Mouse (Mus musculus): Measurements from ENCODE around the gene Cdc42bpg. TPM values are rescaled to one million over a fixed set of nuclear protein-coding genes. Genes with fewer than 3 reads are reported as not detected.

Gene Cdc42bpg
- total and polyA plus RNA-seq, 3 experiments: 2.6 to 4.5 TPM; not detected in 1

DNA sequence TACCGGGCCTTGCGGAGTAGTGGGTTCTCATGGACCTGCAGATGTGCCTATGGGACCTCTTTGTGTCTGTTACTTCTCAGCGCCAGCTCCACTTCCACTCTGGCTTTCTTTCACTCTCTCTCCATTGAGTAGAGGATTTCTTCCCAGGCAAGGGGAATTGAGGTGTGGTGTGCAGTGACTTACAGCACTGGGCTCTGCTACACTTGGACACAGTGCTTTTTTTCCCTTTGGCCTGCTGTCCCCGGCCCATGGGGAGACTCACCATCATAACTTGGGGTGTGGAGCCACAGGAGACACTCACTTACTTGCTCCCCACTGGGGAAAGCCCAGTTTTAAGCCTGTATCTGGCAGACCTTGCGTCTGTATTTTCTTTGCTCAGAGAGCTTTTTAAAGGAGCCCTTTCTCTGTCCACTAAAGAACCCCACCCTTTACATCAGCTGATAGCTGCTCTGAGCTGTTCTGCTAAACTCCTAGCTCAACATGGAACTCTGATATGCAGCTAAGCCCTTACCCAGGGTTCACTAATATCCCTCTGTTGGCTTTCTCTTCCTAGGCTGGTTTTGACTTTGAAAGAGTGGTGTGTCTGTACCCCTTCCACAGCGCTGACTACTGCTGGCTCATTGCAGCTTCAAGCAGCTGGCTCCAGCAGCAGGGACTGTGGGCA, 26.6 kb upstream of the Cdc42bpg start:
- H3K4me3 ChIP-seq (ENCODE audit: control insufficient read depth in 1 of 2, insufficient read depth in 1 of 2, low read depth in 2 of 2, low read length in 2 of 2): no peak overlapping the region
- no peak for DNase-seq (ENCODE audit: low read depth, low spot score)
- H3K79me2 ChIP-seq (ENCODE audit: control insufficient read depth, insufficient read depth, low read length, poor library complexity): peaks cover 44% of the 10 kb centered on the region
- TF ChIP-seq SIN3A (IDR thresholded peaks at IDR 0.05; ENCODE audit: low read length) (peak; percentile 53), CHD2 (IDR thresholded peaks at IDR 0.05; ENCODE audit: low read length) (no peak), NRF1 (IDR thresholded peaks at IDR 0.05; ENCODE audit: insufficient read depth, low read depth, low read length, poor library complexity, severe bottlenecking) (0 out of 2 replicates have a peak, but pooled peaks have one; percentile 14), ETS1 (IDR thresholded peaks at IDR 0.05; ENCODE audit: low read depth, low read length) (peak; percentile 54; the same call in 1 of the 2 replicates), MXI1 (IDR thresholded peaks at IDR 0.05; ENCODE audit: low read depth, low read length) (no peak), UBTF (IDR thresholded peaks at IDR 0.05; ENCODE audit: borderline replicate concordance, insufficient read depth, low read depth, low read length) (no peak), ZKSCAN1 (IDR thresholded peaks at IDR 0.05; ENCODE audit: low read depth, low read length) (no peak), POLR2A (IDR thresholded peaks at IDR 0.05; ENCODE audit: control insufficient read depth in 1 of 2, insufficient read depth in 1 of 2, low read depth in 1 of 2, low read length in 2 of 2, poor library complexity in 1 of 2) (no peak), TAL1 (IDR thresholded peaks at IDR 0.05; ENCODE audit: low read length) (no peak), ZMIZ1 (IDR thresholded peaks at IDR 0.05; ENCODE audit: low read depth, low read length) (no peak), CTCF (IDR thresholded peaks at IDR 0.05 in 2 of 3, conservative IDR thresholded peaks at IDR 0.05 in 1 of 3; ENCODE audit: control insufficient read depth in 1 of 3, insufficient read depth in 1 of 3, low read depth in 2 of 3, low read length in 3 of 3, poor library complexity in 1 of 3, severe bottlenecking in 1 of 3) (no peak)
- H3K9me3 ChIP-seq (replicated peaks; ENCODE audit: insufficient read depth, low read length): no peaks in the 10 kb centered on the region
- H3K9ac ChIP-seq (ENCODE audit: control insufficient read depth, low read depth, low read length, poor library complexity, severe bottlenecking): peak overlapping the region; percentile 21; the same call in 1 of the 2 replicates
- H3K4me1 ChIP-seq (ENCODE audit: control insufficient read depth in 1 of 2, insufficient read depth in 2 of 2, low read length in 2 of 2): peaks cover 25 to 48% of the 10 kb centered on the region in 2 experiments
- H3K27me3 ChIP-seq (ENCODE audit: control insufficient read depth in 1 of 2, insufficient read depth in 2 of 2, low read length in 2 of 2): no peaks in the 10 kb centered on the region
- H3K27ac ChIP-seq (ENCODE audit: control insufficient read depth, low read depth, low read length): peak overlapping the region; percentile 17; the same call in 1 of the 2 replicates
- H3K36me3 ChIP-seq (ENCODE audit: control insufficient read depth in 1 of 2, insufficient read depth in 2 of 2, low read length in 2 of 2): peaks cover 13 to 42% of the 10 kb centered on the region in 2 experiments

DNA sequence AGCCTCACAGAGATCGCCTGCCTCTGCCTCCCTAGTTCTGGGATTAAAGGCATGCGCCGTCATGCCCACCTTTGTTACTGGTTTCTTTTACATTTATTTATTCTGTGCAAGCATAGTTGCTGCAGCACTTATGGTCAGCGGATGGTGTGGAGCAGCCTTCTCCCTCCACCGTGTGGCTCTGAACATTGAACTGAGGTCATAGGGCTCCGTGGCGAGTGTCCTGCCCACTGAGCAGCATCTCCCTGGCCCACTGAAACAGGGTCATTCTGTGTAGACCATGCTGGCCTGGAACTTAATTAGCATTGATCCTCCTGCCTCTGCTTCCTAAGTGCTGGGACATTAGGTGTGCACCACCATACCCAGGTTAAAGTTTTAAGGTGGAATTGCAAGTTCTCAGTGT, 25.7 kb upstream of the Cdc42bpg start:
- Histone ChIP-seq H3K9ac (ENCODE audit: control insufficient read depth, low read depth, low read length, poor library complexity, severe bottlenecking) (no peak overlapping the region), H3K36me3 (ENCODE audit: control insufficient read depth in 1 of 2, insufficient read depth in 2 of 2, low read length in 2 of 2) (peaks cover 13 to 49% of the 10 kb centered on the region in 2 experiments), H3K4me1 (ENCODE audit: control insufficient read depth in 1 of 2, insufficient read depth in 2 of 2, low read length in 2 of 2) (peaks cover 33 to 54% of the 10 kb centered on the region in 2 experiments), H3K27me3 (ENCODE audit: control insufficient read depth in 1 of 2, insufficient read depth in 2 of 2, low read length in 2 of 2) (no peaks in the 10 kb centered on the region), H3K4me3 (ENCODE audit: control insufficient read depth in 1 of 2, insufficient read depth in 1 of 2, low read depth in 2 of 2, low read length in 2 of 2) (no peak overlapping the region), H3K9me3 (replicated peaks; ENCODE audit: insufficient read depth, low read length) (no peaks in the 10 kb centered on the region), H3K79me2 (ENCODE audit: control insufficient read depth, insufficient read depth, low read length, poor library complexity) (peaks cover 42% of the 10 kb centered on the region), H3K27ac (ENCODE audit: control insufficient read depth, low read depth, low read length) (no peak overlapping the region)
- TF ChIP-seq CHD1 (IDR thresholded peaks at IDR 0.05; ENCODE audit: low read depth, low read length): no peak
- no peak for TF ChIP-seq SMC3 (IDR thresholded peaks at IDR 0.05; ENCODE audit: low read depth, low read length)
- TF ChIP-seq TCF12 (IDR thresholded peaks at IDR 0.05; ENCODE audit: low read depth, low read length): no peak
- TF ChIP-seq MXI1 (IDR thresholded peaks at IDR 0.05; ENCODE audit: low read depth, low read length): no peak
- TF ChIP-seq GATA1 (IDR thresholded peaks at IDR 0.05; ENCODE audit: low read depth, low read length): no peak
- TF ChIP-seq ETS1 (IDR thresholded peaks at IDR 0.05; ENCODE audit: low read depth, low read length): no peak
- TF ChIP-seq MAZ (IDR thresholded peaks at IDR 0.05; ENCODE audit: low read depth, low read length): no peak
- TF ChIP-seq HCFC1 (IDR thresholded peaks at IDR 0.05; ENCODE audit: low read depth, low read length): no peak
- DNase-seq (ENCODE audit: low read depth, low spot score): no peak

Measured in MEL (cell line).